Mouse (Mus musculus) intestine, embryonic 14.5 days (tissue): ENCODE data around the gene Fgfrl1. TPM values are rescaled to one million over a fixed set of nuclear protein-coding genes. Genes with fewer than 3 reads are reported as not detected.

Source experiments
- ATAC-seq: fragments of 200-750 bp; cut with Nextera tagmentation; replicated peaks from 2 replicates; pipeline ENCODE4 v1.8.0; 2017; ENCODE audit warnings: low read depth, moderate number of reproducible peaks, moderate TSS enrichment, moderate library complexity; ENCODE audit not compliant: low FRiP score, low TSS enrichment
- DNase-seq: peaks from one replicate; pipeline ENCODE4 v3.0.0-alpha.2; 2018; ENCODE audit warnings: low spot score
- H3K27ac ChIP-seq: fragments of 300-500 bp; sonication (generic); 2 replicates; pipeline ENCODE4 v1.5.1; 2014; ENCODE audit warnings: low read depth, mild to moderate bottlenecking, control low read depth
- H3K27me3 ChIP-seq: fragments of 300-500 bp; sonication (generic); replicated peaks from 2 replicates; pipeline ENCODE4 v1.6.1; 2014; ENCODE audit warnings: low read length, control low read depth; ENCODE audit not compliant: control insufficient read depth, insufficient read depth
- H3K36me3 ChIP-seq: fragments of 300-500 bp; sonication (generic); 2 replicates; pipeline ENCODE4 v1.6.1; 2014; ENCODE audit warnings: low read length, control low read depth; ENCODE audit not compliant: control insufficient read depth, insufficient read depth
- H3K4me1 ChIP-seq: fragments of 300-500 bp; sonication (generic); replicated peaks from 2 replicates; pipeline ENCODE4 v1.6.1; 2014; ENCODE audit warnings: low read length, control low read depth, mixed read lengths; ENCODE audit not compliant: control insufficient read depth, insufficient read depth
- H3K4me2 ChIP-seq: fragments of 300-500 bp; sonication (generic); 2 replicates; pipeline ENCODE4 v1.6.1; 2014; ENCODE audit warnings: low read length
- H3K4me3 ChIP-seq: fragments of 300-500 bp; sonication (generic); 2 replicates; pipeline ENCODE4 v1.5.1; 2014; ENCODE audit warnings: low read depth, low read length, control low read depth, mixed read lengths
- H3K9ac ChIP-seq: fragments of 300-500 bp; sonication (generic); 2 replicates; pipeline ENCODE4 v1.6.1; 2014; ENCODE audit warnings: mild to moderate bottlenecking, low read length
- H3K9me3 ChIP-seq: fragments of 300-500 bp; sonication (generic); 2 replicates; pipeline ENCODE4 v1.6.1; 2016; ENCODE audit warnings: low read length, control low read depth; ENCODE audit not compliant: control insufficient read depth
- WGBS: fragments of 180-500 bp; shearing (Covaris S2); extraction: QIAGEN DNeasy Blood & Tissue Kit; methylation state at CpG from one replicate; pipeline ENCODE4 v1.1.7; 2014; 5-methylcytosine and 5-hydroxymethylcytosine counted together
- polyA plus RNA-seq: library from polyadenylated mRNA; unstranded; fragments of >200 nt; fragmentation: Nextera tagmentation; extraction: Ambion mirVana; gene quantifications from 2 replicates; pipeline ENCODE4 v1.2.1, GENCODE M21; 2014

The Fgfrl1 gene
- polyA plus RNA-seq, 1 experiment from 2014 or later: 26.6 TPM

DNA sequence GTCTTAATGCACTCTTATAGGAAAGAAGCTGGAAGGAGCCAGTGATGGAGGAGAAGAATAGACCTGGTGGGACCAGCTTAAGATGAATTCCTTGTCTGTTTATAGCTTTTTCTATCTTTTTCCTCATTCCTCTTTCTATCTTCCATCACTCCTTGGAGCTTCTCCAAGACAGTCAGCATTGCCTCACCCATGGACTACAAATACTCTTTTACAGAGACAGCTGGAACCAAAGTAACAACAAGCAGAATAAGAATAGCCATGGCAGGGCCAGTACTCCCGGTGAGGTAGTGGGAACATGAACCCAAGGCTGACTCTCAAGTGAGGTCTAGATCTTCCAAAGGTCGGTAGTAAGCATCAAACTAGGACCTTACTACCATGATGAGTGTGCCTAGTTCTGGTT lies 20.9 kb downstream of the Fgfrl1 start:
- H3K4me2 ChIP-seq: no peak overlapping the region
- WGBS: 85% methylated on average over 2 of the region's 2 CpGs
- 0 out of 2 replicates have a peak, but pooled peaks cover 4% of the 10 kb centered on the region for H3K36me3 ChIP-seq
- no peak for ATAC-seq
- no peak for DNase-seq
- no peaks in the 10 kb centered on the region for H3K9me3 ChIP-seq
- H3K27ac ChIP-seq: no peak overlapping the region
- H3K4me3 ChIP-seq: no peak overlapping the region
- no peak overlapping the region for H3K9ac ChIP-seq
- no peaks in the 10 kb centered on the region for H3K4me1 ChIP-seq
- H3K27me3 ChIP-seq: no peaks in the 10 kb centered on the region

DNA sequence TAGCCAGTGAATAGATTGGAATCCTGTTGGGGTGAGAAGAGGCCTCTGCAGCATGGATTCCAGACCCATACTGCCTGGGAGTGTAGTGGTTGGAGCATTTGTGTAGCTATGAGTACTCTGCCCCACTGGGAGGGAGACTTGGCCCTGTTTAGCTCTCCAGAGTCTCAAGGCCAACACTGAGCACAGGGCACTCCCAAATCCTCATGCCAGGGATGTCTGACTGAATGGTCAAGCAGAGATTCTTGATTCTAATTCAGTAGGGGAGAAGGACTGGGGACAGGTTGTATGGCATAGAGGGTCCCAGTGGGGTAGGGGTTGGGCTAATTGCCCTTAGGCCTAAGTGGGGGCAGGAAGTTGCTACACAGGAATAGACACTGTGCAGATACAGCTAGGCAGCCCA lies 21.5 kb downstream of the Fgfrl1 start:
- Histone ChIP-seq H3K27ac (no peak overlapping the region), H3K4me2 (no peak overlapping the region), H3K9me3 (no peaks in the 10 kb centered on the region), H3K27me3 (no peaks in the 10 kb centered on the region), H3K9ac (no peak overlapping the region), H3K36me3 (no peaks in the 10 kb centered on the region), H3K4me1 (no peaks in the 10 kb centered on the region), H3K4me3 (no peak overlapping the region)
- DNase-seq: no peak
- 0 out of 2 replicates have a peak, but pooled peaks have one; percentile 3 for ATAC-seq

- Histone ChIP-seq H3K9me3 (no peaks in the 10 kb centered on the region), H3K9ac (no peak overlapping the region), H3K27ac (no peak overlapping the region), H3K27me3 (no peaks in the 10 kb centered on the region), H3K36me3 (no peaks in the 10 kb centered on the region), H3K4me3 (no peak overlapping the region), H3K4me2 (no peak overlapping the region), H3K4me1 (no peaks in the 10 kb centered on the region)
- peak; percentile 54; the same call in 1 of the 2 replicates for ATAC-seq
- WGBS: 64% methylated on average over 6 of the region's 6 CpGs
- DNase-seq: no peak
These were observed 22.0 kb downstream of the Fgfrl1 start for GRCm38 (mm10) chr5:108714149-108714548.

GRCm38 (mm10) chr5:108715974-108716373 lies 23.8 kb downstream of the Fgfrl1 start:
- no peaks in the 10 kb centered on the region for H3K9me3 ChIP-seq
- H3K4me1 ChIP-seq: no peaks in the 10 kb centered on the region
- H3K27me3 ChIP-seq: no peaks in the 10 kb centered on the region
- H3K36me3 ChIP-seq: no peaks in the 10 kb centered on the region
- no peak for DNase-seq
- H3K4me2 ChIP-seq: no peak overlapping the region
- WGBS: 83% methylated on average over 1 of the region's 1 CpGs
- no peak overlapping the region for H3K9ac ChIP-seq
- no peak for ATAC-seq
- no peak overlapping the region for H3K27ac ChIP-seq
- no peak overlapping the region for H3K4me3 ChIP-seq

- Histone ChIP-seq H3K9me3 (no peaks in the 10 kb centered on the region), H3K9ac (no peak overlapping the region), H3K4me2 (no peak overlapping the region), H3K27ac (no peak overlapping the region), H3K4me1 (no peaks in the 10 kb centered on the region), H3K36me3 (no peaks in the 10 kb centered on the region), H3K4me3 (no peak overlapping the region), H3K27me3 (no peaks in the 10 kb centered on the region)
- no peak for ATAC-seq
- 43% methylated on average over 4 of the region's 4 CpGs for WGBS
- DNase-seq: no peak
These were observed 25.9 kb downstream of the Fgfrl1 start for GRCm38 (mm10) chr5:108718051-108718450.

DNA sequence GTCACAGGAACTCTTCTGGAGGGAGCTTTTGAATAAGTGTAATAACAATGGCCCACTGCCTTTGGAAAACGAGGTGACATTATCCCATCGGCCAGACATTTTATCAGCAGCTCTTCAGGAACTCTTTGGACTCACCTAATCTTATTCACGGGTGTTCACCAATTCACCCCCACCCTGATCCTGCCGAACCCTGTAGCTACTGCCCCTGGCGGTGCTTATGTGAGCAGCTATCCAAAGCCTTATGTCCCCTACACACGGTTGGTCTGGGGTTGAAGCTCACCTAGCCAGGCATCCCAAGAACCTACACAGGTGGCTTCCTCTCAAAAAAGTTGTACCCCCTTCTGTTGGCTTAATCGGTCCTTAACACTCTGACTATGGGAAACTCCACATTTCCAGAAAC lies 27.6 kb downstream of the Fgfrl1 start:
- Histone ChIP-seq H3K9me3 (no peaks in the 10 kb centered on the region), H3K9ac (no peak overlapping the region), H3K36me3 (no peaks in the 10 kb centered on the region), H3K4me3 (no peak overlapping the region), H3K27me3 (no peaks in the 10 kb centered on the region), H3K27ac (no peak overlapping the region), H3K4me2 (no peak overlapping the region), H3K4me1 (no peaks in the 10 kb centered on the region)
- ATAC-seq: no peak
- WGBS: 64% methylated on average over 7 of the region's 7 CpGs
- no peak for DNase-seq

GRCm38 (mm10) chr5:108724006-108724405 lies 31.8 kb downstream of the Fgfrl1 start:
- DNase-seq (no peak), ATAC-seq (no peak)
- no peak overlapping the region for H3K9ac ChIP-seq
- H3K4me1 ChIP-seq: no peaks in the 10 kb centered on the region
- no peaks in the 10 kb centered on the region for H3K36me3 ChIP-seq
- H3K4me2 ChIP-seq: no peak overlapping the region
- no peaks in the 10 kb centered on the region for H3K9me3 ChIP-seq
- no peak overlapping the region for H3K4me3 ChIP-seq
- no peaks in the 10 kb centered on the region for H3K27me3 ChIP-seq
- WGBS: 62% methylated on average over 2 of the region's 2 CpGs
- H3K27ac ChIP-seq: no peak overlapping the region

DNA sequence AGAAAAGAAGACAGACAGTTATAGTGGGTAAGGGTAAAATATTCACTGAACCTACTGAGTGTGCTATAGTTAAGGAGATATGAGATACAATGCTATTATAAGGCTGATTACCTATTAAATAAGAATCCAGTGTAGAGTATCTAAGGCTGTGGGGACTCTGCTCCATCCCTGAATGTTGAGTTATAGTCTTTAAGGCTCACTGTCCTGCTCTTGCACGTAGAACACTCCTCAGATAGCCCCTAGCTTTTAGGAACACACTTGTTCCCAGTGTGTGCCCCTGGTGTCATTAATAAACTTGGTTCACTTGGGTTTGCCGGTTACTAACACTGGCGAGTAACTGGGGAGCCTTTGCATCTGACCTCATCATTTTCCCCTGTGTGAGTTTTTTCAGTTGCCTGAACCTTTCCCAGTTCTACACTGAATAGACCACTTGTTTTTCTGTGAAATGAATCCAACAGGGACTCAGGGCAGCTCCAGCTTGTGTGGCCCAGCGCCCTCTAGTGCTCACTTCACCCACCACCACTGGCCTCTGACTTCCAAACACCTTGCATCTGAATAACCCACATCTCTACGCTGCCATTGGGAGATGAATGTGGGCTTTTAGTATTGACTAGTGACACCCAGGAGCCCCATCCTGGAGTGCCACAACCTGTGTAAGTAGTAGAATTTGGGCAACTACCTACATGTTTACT lies 34.5 kb downstream of the Fgfrl1 start:
- Histone ChIP-seq H3K4me3 (no peak overlapping the region), H3K9me3 (no peaks in the 10 kb centered on the region), H3K36me3 (no peaks in the 10 kb centered on the region), H3K27me3 (no peaks in the 10 kb centered on the region), H3K4me2 (no peak overlapping the region), H3K27ac (no peak overlapping the region), H3K4me1 (no peaks in the 10 kb centered on the region), H3K9ac (no peak overlapping the region)
- ATAC-seq (peak; percentile 77), DNase-seq (peak; percentile 79)
- WGBS: 25% methylated on average over 5 of the region's 5 CpGs

DNA sequence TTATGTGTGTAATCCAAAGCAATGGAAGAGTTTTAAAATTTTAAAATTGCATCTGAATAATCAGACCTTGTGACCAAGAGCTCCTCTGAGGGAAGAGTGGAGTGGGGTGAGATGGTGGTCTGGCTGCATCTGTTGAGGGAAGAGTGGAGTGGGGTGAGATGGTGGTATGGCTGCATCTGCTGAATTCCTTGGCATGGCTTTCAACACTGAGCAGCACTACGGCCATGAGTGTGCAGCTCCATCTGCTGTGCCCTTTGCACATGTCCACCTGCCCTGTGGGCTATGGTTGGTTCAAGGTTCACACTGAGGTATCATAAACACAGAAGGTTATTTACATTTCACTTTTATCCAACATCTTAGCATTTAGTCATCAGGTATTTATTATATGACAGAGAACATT lies 35.2 kb downstream of the Fgfrl1 start:
- no peak for DNase-seq
- WGBS: 84% methylated on average over 1 of the region's 1 CpGs

More for the DNA sequence above, 35.2 kb downstream of the Fgfrl1 start:
- Histone ChIP-seq H3K27me3 (no peaks in the 10 kb centered on the region), H3K4me1 (no peaks in the 10 kb centered on the region), H3K9me3 (no peaks in the 10 kb centered on the region), H3K4me3 (no peak overlapping the region), H3K27ac (no peak overlapping the region), H3K4me2 (no peak overlapping the region), H3K36me3 (no peaks in the 10 kb centered on the region), H3K9ac (no peak overlapping the region)
- ATAC-seq: 0 out of 2 replicates have a peak, but pooled peaks have one; percentile 54
